Mouse (Mus musculus): ENCODE results near the gene Unc5b.

DNA sequence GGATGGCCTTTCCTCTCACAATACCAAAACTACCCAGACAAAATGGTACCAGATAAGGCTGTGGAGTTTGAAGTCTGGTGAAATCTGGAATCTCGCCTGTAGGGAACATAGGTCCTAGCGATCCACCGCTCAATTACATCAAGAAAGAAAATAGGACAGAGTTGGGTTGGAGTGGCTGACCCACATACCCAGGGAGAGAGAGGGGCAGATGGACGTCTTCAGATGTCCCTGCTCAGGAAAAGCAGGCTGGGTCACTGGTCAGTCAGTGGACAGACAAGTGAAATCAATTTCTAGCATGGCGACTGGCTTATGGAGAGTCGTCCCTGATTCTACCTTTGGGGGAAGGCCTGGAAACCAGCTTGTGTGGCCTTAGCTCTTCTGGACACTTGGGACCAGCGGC, 12.7 kb downstream of the Unc5b start:
- TF ChIP-seq EP300 (IDR thresholded peaks at IDR 0.05; ENCODE audit: low read depth) (no peak), CTCF (IDR thresholded peaks at IDR 0.05; ENCODE audit: low read depth) (no peak)

Data from heart, postnatal 0 days (tissue).